Mouse (Mus musculus) T-helper 1 cell (primary cell): ENCODE data around the gene Mettl7a3.
"Not testable (repeated sequence)": the region's sequence is repeated elsewhere in the genome, so short reads cannot be mapped to it uniquely, and the experiment has no call there.

ENCODE experiments used
- in situ Hi-C: fragments of 300-600 bp; cut with MboI, MseI; formaldehyde crosslinking; loops from one replicate; pipeline ENCODE4 v1.15.1; 2025; ENCODE audit warnings: high pct_unique_total_duplicates

Mettl7a3 gene

GRCm38 (mm10) chr15:100329336-100329735 lies 5.4 kb upstream of the Mettl7a3 start:
- in situ Hi-C loops, result not testable (repeated sequence)

- in situ Hi-C loops, result loop anchor here (5.0 kb wide), 1 partner anchor 47 kb away; no protein-coding TSS in a partner anchor
Measured at GRCm38 (mm10) chr15:100330739-100331138, 4.0 kb upstream of the Mettl7a3 start.

GRCm38 (mm10) chr15:100332077-100332961 lies 2.4 kb upstream of the Mettl7a3 start:
- in situ Hi-C loops, result loop anchor here (5.0 kb wide), 1 partner anchor 45 kb away; no protein-coding TSS in a partner anchor

- in situ Hi-C loops, result not testable (repeated sequence)
Measured at GRCm38 (mm10) chr15:100337328-100337727, 2.6 kb downstream of the Mettl7a3 start.

- in situ Hi-C loops, result not testable (repeated sequence)
Measured at GRCm38 (mm10) chr15:100337847-100338246, 3.1 kb downstream of the Mettl7a3 start.

- in situ Hi-C loops, result loop anchor here (10.0 kb wide), 1 partner anchor 113 kb away; no protein-coding TSS in a partner anchor
Measured at GRCm38 (mm10) chr15:100341314-100341980, 6.7 kb downstream of the Mettl7a3 start.

GRCm38 (mm10) chr15:100345484-100345883 lies 10.8 kb downstream of the Mettl7a3 start:
- in situ Hi-C loops, result loop anchor here (10.0 kb wide), 1 partner anchor 109 kb away; no protein-coding TSS in a partner anchor

GRCm38 (mm10) chr15:100346761-100347160 lies 12.0 kb downstream of the Mettl7a3 start:
- in situ Hi-C loops, result loop anchor here (10.0 kb wide), 1 partner anchor 108 kb away; no protein-coding TSS in a partner anchor

GRCm38 (mm10) chr15:100349496-100349895 lies 14.8 kb downstream of the Mettl7a3 start:
- in situ Hi-C loops, result loop anchor here (10.0 kb wide), 1 partner anchor 105 kb away; no protein-coding TSS in a partner anchor

- in situ Hi-C loops, result loop anchor here (5.0 kb wide), 1 partner anchor 46 kb away; no protein-coding TSS in a partner anchor
Measured at GRCm38 (mm10) chr15:100351501-100352060, 16.9 kb downstream of the Mettl7a3 start.

GRCm38 (mm10) chr15:100352711-100353250 lies 18.1 kb downstream of the Mettl7a3 start, which contains the start of the genes Methig1 and Mettl7a2:
Gene Methig1, plus strand, starts transcription at chr15:100353149.
Gene Mettl7a2, plus strand, starts transcription at chr15:100353200.
- in situ Hi-C loops, result loop anchor here (5.0 kb wide), 1 partner anchor 45 kb away; no protein-coding TSS in a partner anchor

- in situ Hi-C loops, result loop anchor here (5.0 kb wide), 1 partner anchor 44 kb away; no protein-coding TSS in a partner anchor
Measured at GRCm38 (mm10) chr15:100353399-100353798, 18.7 kb downstream of the Mettl7a3 start.

GRCm38 (mm10) chr15:100355876-100356275 lies 21.1 kb downstream of the Mettl7a3 start:
- in situ Hi-C loops, result no loop called here

GRCm38 (mm10) chr15:100364242-100364641 lies 29.5 kb downstream of the Mettl7a3 start, which contains the start of gene Higd1c:
Gene Higd1c, plus strand, starts transcription at chr15:100364542.
- in situ Hi-C loops, result no loop called here

GRCm38 (mm10) chr15:100365967-100366366 lies 31.2 kb downstream of the Mettl7a3 start:
- in situ Hi-C loops, result not testable (repeated sequence)

- in situ Hi-C loops, result no loop called here
Measured at GRCm38 (mm10) chr15:100367119-100367518, 32.4 kb downstream of the Mettl7a3 start.

- in situ Hi-C loops, result loop anchor here (5.0 kb wide), 1 partner anchor 43 kb away; the partner anchor contains the start of gene Mettl7a3
Measured at GRCm38 (mm10) chr15:100375066-100375465, 40.3 kb downstream of the Mettl7a3 start.

GRCm38 (mm10) chr15:100377847-100378505 lies 43.2 kb downstream of the Mettl7a3 start:
- in situ Hi-C loops, result loop anchor here (5.0 kb wide), 1 partner anchor 46 kb away; the partner anchor contains the start of gene Mettl7a3

- in situ Hi-C loops, result loop anchor here (5.0 kb wide), 1 partner anchor 47 kb away; the partner anchor contains the start of gene Mettl7a3
Measured at GRCm38 (mm10) chr15:100379658-100380057, 44.9 kb downstream of the Mettl7a3 start.

- in situ Hi-C loops, result no loop called here
Measured at GRCm38 (mm10) chr15:100380104-100380503, 45.4 kb downstream of the Mettl7a3 start.
